Mouse (Mus musculus) T-helper 1 cell (primary cell): Measurements from ENCODE around the gene Tnfsf10.

Experiments used
- in situ Hi-C: fragments of 300-600 bp; cut with MboI, MseI; formaldehyde crosslinking; loops from one replicate; pipeline ENCODE4 v1.15.1; 2025; ENCODE audit warnings: high pct_unique_total_duplicates

Gene Tnfsf10

DNA sequence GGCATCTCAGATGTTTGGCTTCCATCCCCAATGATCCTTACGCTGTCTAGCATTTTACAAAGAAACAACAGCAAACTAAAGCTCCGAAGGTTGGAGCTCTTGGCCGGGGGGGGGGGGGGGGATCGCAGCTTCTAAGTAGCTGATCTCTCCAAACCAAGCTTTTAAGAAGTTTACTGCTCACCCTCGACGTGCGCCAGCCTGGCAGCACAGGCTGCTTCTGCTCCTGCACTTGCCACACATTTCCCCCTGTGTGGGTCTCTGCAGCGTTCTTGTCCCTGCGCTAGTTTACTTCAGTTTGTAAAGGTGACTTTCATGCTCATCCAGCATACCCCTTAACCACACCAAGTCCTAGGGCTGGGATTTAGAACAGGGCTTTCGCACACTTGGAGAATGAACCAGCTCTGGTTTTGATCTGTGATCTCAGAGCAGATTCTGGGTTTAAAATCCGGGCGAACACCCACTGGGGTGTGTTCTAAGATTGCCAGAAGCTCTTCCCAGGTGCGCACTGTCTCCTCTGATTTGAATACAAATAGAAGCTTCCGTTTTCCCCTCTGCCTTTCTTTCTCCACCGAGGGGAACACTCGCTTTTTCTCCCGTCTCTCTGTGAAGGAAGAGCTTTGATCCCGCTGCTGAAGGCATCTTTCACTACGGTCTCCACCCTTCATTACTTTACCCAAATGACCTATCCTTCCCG, 53.9 kb downstream of the Tnfsf10 start:
- in situ Hi-C loops, result no loop called here

GRCm38 (mm10) chr3:27371276-27371621, 54.4 kb downstream of the Tnfsf10 start, which contains the start of gene Ghsr:
Ghsr (plus strand) TSS chr3:27371351.
- in situ Hi-C loops, result no loop called here

- in situ Hi-C loops, result no loop called here
Measured at GRCm38 (mm10) chr3:27371725-27372650, 55.2 kb downstream of the Tnfsf10 start.

DNA sequence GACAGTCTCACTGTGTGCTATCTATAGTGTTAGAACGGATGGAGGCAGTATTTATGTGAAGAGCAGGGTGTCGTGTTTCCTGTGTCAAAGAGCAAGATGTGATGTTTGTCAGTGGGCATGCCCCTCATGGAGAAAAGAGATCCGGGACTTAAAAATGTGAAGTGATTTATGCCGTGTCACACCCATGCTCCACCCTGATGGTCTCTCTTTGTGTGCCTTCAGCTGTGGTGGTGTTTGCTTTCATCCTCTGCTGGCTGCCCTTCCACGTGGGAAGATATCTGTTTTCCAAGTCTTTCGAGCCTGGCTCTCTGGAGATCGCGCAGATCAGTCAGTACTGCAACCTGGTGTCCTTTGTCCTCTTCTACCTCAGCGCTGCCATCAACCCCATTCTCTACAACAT, 57.6 kb downstream of the Tnfsf10 start:
- in situ Hi-C loops, result no loop called here

GRCm38 (mm10) chr3:27377935-27378334, 61.1 kb downstream of the Tnfsf10 start:
- in situ Hi-C loops, result no loop called here

DNA sequence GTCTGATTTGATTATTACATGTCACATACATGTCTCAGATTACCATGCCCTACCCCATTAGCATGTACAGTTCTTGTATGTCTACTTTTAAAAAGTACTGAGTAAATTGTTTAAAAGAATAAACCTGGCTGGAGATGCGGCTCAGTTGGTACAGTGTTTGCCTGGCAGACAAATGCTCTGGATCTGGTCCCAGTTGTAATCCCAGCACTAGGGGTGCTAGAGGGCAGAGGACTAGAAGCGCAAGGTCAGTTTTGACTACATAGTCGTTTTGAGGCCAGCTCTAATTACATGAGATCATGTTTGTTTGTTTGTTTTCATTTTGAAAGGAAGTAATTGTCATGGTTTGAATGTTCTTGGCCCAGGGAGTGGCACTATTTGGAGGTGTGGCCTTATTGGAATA, 68.0 kb downstream of the Tnfsf10 start:
- in situ Hi-C loops, result no loop called here

DNA sequence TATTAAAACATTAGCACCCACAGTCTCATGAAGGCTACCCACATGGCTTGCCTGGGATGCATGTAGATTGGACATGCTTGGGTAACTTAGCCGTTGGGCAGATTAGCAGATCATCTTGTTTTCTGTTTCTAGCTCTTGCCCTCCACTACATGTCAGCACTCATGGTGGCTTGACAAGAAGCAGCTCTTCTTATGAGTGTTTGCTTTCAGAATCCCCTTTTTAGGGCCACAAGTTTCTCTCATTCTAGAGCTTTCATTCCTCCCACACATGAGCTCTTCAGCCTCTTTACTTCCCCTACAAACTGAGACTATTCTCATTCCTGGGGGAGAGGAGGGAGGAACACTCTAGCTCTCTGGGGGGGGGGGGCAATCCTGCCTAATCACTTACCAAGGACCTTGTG, 73.1 kb downstream of the Tnfsf10 start:
- in situ Hi-C loops, result no loop called here
